Mouse (Mus musculus): ENCODE measurements around the gene Padi6.
A peak's percentile ranks its signal among the peaks of the same experiment; 100 is the strongest.

The Padi6 gene

GRCm38 (mm10) chr4:140747978-140748377 lies 5.5 kb upstream of the Padi6 start:
- no peak for DNase-seq

GRCm38 (mm10) chr4:140744654-140745053 lies 2.2 kb upstream of the Padi6 start:
- DNase-seq, result peak; percentile 12

GRCm38 (mm10) chr4:140743086-140743485 lies 643 bp upstream of the Padi6 start:
- no peak for DNase-seq

DNA sequence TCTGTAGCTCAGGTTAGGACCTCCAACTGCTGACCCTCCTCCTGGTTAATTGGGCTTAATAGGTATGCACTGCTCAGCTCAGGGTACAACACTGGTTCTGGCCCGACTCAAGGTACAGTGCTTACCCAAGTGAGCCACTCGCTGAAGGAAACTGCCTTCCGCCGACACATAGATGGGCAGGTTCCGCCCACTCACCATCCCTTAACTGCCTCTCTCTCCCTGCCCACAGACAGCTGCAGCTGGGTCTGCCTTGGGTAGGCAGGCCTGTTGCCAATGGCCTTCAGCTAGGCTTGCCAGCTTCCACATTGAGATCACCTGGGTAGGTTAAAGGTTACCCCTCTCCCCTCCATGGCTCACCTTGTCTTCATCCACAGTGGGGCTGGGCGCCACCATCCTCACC lies 1.0 kb downstream of the Padi6 start:
- DNase-seq, result no peak

DNA sequence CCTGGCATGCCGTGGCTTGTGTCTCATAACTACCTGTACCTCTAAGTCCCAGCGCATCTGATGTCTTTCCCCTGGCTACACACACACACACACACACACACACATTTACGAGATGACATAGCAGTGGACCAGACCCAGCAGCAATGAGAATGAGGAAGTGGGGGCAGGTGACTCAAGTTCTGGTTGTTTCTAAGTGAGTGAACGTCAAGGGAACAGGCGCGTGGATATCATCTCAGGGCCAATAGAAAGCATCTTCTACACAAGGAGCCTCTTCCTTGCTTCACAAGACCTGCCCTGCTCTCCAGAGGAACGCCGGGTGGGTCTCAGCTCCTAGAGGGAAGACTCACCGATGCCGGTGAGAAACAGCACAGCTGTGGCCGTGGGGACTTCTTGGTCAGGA lies 1.8 kb downstream of the Padi6 start:
- no peak for DNase-seq

GRCm38 (mm10) chr4:140732871-140733270 lies 9.6 kb downstream of the Padi6 start:
- DNase-seq, result no peak

GRCm38 (mm10) chr4:140731654-140732053 lies 10.8 kb downstream of the Padi6 start:
- no peak for DNase-seq

GRCm38 (mm10) chr4:140726907-140727306 lies 15.5 kb downstream of the Padi6 start:
- DNase-seq, result no peak

GRCm38 (mm10) chr4:140724739-140725138 lies 17.7 kb downstream of the Padi6 start:
- no peak for DNase-seq

GRCm38 (mm10) chr4:140723801-140724200 lies 18.6 kb downstream of the Padi6 start:
- peak; percentile 14 for DNase-seq

DNA sequence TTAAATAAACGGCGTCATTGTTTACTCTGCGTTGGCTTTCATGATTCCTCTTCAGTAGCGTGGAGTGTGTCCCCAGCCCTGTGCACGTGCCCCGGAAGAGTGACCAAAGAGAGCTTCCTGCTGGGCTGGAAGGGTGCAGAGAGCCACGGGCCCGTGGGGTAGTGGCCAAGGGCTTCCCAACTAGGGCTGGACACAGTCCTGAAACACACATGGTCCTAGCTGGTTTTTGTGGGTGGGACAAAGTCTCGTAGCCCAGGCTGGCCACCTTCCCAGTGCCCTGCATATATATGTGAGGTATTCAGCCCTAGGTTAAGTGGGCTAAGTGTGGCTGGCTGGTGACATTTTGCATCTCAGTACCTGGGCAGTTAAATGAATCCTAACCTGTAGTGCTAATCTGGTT lies 19.3 kb downstream of the Padi6 start:
- no peak for DNase-seq

DNA sequence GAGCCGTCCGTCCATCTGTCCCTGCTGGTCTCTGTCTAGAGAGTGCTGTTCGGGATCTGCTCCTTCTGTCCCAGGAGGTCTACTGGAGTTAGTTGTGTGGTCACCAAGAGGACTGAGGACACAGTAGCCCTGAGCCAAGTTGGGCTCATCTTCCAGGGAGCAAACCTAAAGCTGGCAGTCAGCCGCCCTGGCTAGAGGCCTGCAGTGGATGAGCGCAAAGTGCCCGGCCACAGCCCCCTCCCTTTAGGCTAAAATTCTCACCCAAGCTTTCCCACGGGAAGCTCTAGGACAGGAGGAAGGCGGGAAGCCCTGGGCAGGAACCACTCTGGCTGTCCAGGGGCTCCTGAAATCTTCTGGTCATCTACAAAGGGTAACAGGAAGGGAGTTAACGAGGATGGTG lies 19.7 kb downstream of the Padi6 start:
- no peak for DNase-seq

DNA sequence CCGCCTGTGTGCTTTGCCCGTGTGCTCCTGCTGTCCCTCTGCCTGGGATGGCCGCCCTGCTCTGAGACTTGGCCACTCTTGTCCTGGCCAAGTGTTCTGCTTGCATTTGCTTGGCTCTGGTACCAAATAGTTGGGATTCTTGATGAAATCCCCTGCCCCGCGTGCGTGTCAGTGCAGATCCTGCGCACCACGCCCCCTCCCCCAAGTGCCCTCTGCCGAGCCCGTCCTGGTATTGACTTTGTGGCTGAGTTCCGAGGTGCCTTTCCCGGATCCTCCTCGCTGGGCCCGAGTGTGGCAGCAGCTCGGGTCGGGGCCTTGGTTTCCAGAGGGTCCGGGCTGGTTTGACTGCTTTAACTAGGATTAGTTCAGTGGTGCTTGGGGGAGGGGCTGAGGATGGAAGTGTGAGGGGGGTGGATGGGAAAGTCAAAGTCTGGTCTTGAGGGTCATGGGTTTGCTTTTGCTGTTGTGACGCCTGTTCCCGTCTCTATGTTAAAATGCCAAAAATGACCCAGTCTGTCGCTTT lies 20.4 kb downstream of the Padi6 start:
- no peak for DNase-seq

DNA sequence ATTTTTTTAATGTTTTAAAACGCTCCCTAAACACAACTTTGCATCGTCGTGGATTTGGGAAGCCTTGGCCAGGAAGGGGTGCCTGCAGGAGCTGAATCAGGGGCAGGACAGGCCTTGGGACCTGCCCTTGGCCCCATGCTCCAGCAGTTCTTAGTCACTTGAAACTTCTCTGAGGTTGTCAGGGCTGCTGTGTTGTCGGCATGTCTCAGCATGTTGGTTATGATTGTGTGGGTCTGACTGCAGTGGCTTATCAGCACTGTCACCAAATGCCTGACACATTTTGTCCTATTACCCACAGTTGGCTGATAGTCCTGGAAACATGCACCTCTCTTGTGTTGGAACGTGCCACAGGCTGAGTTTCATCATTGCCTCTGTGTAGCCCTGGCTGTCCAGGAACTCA lies 22.4 kb downstream of the Padi6 start:
- DNase-seq, result no peak

DNA sequence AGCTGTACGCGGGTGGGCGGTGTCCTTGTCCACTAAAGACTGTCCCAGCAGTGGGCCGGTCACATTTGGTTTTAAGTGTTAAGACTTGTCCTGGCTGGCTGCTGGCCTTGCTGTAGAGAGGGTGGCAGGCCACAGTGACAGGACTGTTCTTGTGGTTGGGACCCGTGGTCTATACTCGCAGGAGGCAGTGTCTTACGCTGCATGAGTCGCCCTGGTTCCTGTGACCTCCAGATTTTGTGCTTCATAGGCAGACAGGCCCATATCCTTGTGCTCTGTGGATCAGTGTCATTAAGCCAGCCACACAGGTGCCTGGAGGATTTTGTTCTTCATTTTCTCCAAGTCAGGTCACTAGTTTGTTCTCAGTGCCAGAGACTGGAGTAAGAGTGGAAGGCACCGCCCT lies 24.0 kb downstream of the Padi6 start:
- DNase-seq, result no peak

- no peak for DNase-seq
These were observed 25.4 kb downstream of the Padi6 start for GRCm38 (mm10) chr4:140716994-140717393.

DNA sequence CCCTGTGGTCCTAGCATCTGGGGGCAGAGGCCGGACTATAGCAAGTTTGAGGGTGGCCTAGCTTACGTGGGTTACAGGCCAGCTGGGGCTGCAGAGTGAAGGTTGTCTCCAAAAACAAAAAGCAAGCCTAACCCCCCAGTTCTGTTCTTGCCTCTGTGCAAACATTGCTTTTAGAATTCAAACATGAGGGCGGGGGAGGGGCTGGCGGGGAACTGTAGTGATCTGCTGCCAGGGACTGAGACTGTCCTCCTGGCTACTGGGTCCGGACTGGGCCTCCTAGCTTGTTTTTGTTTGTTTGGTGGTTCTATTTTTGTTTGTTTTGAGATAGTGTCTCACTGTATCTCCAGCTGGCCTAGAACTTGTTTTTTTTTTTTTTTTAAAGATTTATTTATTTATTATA lies 27.9 kb downstream of the Padi6 start:
- no peak for DNase-seq

GRCm38 (mm10) chr4:140713480-140714365 lies 28.7 kb downstream of the Padi6 start:
- DNase-seq, result peak; percentile 92

DNA sequence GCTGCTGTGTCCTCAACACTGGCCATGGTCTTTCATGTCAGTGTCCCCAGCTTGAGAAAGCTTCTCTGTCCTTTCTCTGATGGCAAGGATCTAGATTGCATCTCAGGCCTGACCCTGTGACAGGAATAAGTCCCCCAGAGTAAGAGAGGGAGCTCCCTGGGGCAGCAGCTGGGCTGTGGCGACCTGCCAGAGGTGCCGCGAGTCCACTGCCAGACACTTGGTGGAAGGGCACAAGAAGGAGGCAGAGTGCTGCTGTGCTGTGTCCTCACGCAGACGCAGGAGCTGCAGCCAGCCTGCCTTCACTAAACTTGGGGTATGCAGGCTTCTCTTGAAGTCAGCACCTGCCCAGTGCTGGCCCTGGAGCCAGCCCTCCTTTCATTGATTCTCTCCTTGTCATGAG lies 31.1 kb downstream of the Padi6 start:
- DNase-seq, result no peak

- no peak for DNase-seq
These were observed 31.7 kb downstream of the Padi6 start for GRCm38 (mm10) chr4:140710781-140711180.

DNA sequence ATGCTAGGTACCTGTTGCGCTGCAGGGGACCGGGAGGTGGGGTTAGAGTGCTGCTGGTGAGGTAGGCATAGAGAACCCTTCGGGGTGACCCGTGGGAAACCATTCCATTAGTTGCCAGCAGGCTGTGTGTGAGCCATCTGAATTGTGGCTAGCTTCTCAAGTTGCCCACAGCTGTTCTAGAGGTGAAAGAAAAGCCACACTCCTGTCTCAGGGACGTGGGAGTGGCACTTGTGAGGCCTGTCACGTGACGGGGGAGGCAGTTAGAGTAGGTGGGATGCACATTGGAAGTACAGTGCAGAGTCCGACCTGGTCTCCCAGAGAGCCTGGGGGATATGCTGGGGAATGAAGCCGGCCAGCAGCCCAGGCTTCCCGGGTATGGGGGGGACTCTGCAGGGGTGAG lies 32.8 kb downstream of the Padi6 start:
- DNase-seq, result no peak

DNA sequence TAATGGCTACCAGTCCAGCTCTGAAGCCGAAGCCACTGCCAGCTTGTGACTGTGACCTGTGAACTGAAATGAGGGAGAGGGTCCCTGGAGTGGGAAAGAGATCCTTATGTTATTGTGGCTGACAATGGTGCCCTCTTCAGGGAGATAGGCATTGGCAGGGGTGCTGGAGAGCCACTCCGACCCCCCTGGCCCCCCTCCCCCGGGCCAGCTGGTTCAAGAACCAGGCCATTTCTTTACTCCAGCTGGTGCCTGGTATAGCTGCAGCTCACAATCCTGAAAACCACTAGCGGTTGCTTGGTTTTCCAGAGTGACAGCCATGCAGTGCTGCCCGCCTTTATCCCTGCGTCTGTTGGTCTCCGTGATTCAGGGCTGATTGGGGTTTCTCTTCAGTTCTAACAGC lies 33.3 kb downstream of the Padi6 start:
- DNase-seq, result no peak

DNA sequence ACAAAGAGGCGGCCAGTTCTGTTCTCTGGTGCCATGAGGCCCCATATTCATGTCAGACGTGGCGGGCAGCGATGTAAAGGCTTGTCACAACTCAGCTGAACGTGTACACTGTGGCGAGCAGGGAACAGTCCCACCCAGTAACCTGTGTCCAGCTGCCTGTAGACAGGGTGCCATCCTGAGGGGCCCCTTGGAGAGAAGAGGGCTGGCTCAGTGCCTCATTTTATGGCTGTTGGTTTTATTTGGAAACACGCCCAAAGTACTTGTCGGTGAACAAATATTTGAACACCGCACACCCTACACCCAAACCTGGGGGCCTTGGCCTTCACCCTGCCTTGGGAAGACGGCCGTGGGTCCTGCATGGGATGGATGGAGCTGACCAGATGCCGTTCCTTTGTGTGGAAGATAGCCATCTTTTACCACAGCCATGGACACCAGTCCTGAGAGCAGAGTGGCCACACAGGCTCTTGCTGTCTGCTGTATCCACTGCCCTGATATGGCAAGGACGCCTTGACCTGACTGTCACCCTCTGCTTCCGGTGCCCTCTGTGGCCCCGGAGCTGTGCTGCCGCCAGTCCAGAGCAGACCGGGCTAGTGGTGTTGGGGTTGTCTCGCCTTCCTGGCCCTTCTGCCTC lies 34.0 kb downstream of the Padi6 start:
- no peak for DNase-seq

- DNase-seq, result no peak
These were observed 34.8 kb downstream of the Padi6 start for GRCm38 (mm10) chr4:140707615-140708014.
